Mouse (Mus musculus) stomach, postnatal 0 days (tissue): ENCODE measurements around the gene Ehd3. TPM values are rescaled to one million over a fixed set of nuclear protein-coding genes. Genes with fewer than 3 reads are reported as not detected.

Experiments used
- ATAC-seq: fragments of 200-750 bp; cut with Nextera tagmentation; 2 replicates; pipeline ENCODE4 v1.8.0; 2017; ENCODE audit not compliant: low FRiP score, low TSS enrichment
- DNase-seq: peaks from one replicate; pipeline ENCODE4 v3.0.0-alpha.2; 2016; ENCODE audit warnings: low spot score
- H3K27ac ChIP-seq: fragments of 300-500 bp; sonication (generic); replicated peaks from 2 replicates; pipeline ENCODE4 v1.5.1; 2014; ENCODE audit warnings: mild to moderate bottlenecking, control low read depth
- H3K27me3 ChIP-seq: fragments of 300-500 bp; sonication (generic); 2 replicates; pipeline ENCODE4 v1.6.1; 2014; ENCODE audit warnings: low read length; ENCODE audit not compliant: control insufficient read depth, insufficient read depth
- H3K36me3 ChIP-seq: fragments of 300-500 bp; sonication (generic); 2 replicates; pipeline ENCODE4 v1.6.1; 2014; ENCODE audit warnings: low read length, mixed read lengths; ENCODE audit not compliant: control insufficient read depth, insufficient read depth
- H3K4me1 ChIP-seq: fragments of 300-500 bp; sonication (generic); replicated peaks from 2 replicates; pipeline ENCODE4 v1.6.1; 2014; ENCODE audit warnings: antibody characterized with exemption; ENCODE audit not compliant: control insufficient read depth, insufficient read depth
- H3K4me2 ChIP-seq: fragments of 300-500 bp; sonication (generic); replicated peaks from 2 replicates; pipeline ENCODE4 v1.6.1; 2014; ENCODE audit warnings: low read depth, mild to moderate bottlenecking, control low read depth, moderate library complexity
- H3K4me3 ChIP-seq: fragments of 300-500 bp; sonication (generic); 2 replicates; pipeline ENCODE4 v1.5.1; 2014; ENCODE audit warnings: low read depth, low read length, control low read depth
- H3K9ac ChIP-seq: fragments of 300-500 bp; sonication (generic); 2 replicates; pipeline ENCODE4 v1.6.1; 2014; ENCODE audit warnings: mild to moderate bottlenecking, low read length, control low read depth, mixed read lengths
- H3K9me3 ChIP-seq: fragments of 300-500 bp; sonication (generic); 2 replicates; pipeline ENCODE4 v1.6.1; 2016; ENCODE audit warnings: low read length; ENCODE audit not compliant: control insufficient read depth
- CTCF ChIP-seq: IDR thresholded peaks from 2 replicates; pipeline ENCODE4 v1.5.1; 2016; ENCODE audit warnings: antibody characterized with exemption, low read depth, mild to moderate bottlenecking, moderate library complexity
- EP300 ChIP-seq: optimal IDR thresholded peaks from 2 replicates; pipeline ENCODE3; 2016; ENCODE audit warnings: antibody characterized with exemption
- whole genome bisulfite sequencing: fragments of 180-500 bp; shearing (Covaris S2); extraction: QIAGEN DNeasy Blood & Tissue Kit; methylation state at CpG from one replicate; pipeline ENCODE4 v1.1.7; 2014; 5-methylcytosine and 5-hydroxymethylcytosine counted together
- polyA plus RNA-seq: library from polyadenylated mRNA; unstranded; fragments of >200 nt; fragmentation: Nextera tagmentation; extraction: Ambion mirVana; gene quantifications from 2 replicates; pipeline ENCODE4 v1.2.1, GENCODE M21; 2015

Gene Ehd3
- polyA plus RNA-seq, result 2.8 and 2.9 TPM in 2 replicates

- Histone ChIP-seq H3K36me3 (no peaks in the 10 kb centered on the region), H3K4me1 (no peaks in the 10 kb centered on the region), H3K27ac (no peak within 1 kb of the TSS), H3K4me3 (peak within 1 kb of the TSS; percentile 58), H3K4me2 (peak within 1 kb of the TSS; percentile 69), H3K9me3 (no peaks in the 10 kb centered on the region), H3K27me3 (no peaks in the 10 kb centered on the region), H3K9ac (peak within 1 kb of the TSS; percentile 63)
- ATAC-seq (no peak), DNase-seq (no peak)
- 0 out of 2 replicates have a peak, but pooled peaks have one; percentile 9 for TF ChIP-seq CTCF
- no peak for TF ChIP-seq EP300
- WGBS, result 88% methylated on average over 5 of the region's 5 CpGs
These were observed at the start of gene Ehd3 for GRCm38 (mm10) chr17:73803521-73804184. Gene Ehd3 (plus strand): TSS chr17:73804134.

GRCm38 (mm10) chr17:73770964-73771363 lies 33.0 kb upstream of the Ehd3 start:
- H3K27ac ChIP-seq, result no peak overlapping the region
- DNase-seq, result no peak
- no peak for TF ChIP-seq EP300
- TF ChIP-seq CTCF, result no peak
- no peaks in the 10 kb centered on the region for H3K36me3 ChIP-seq
- ATAC-seq, result no peak
- H3K9ac ChIP-seq, result no peak overlapping the region
- no peak overlapping the region for H3K4me3 ChIP-seq
- no peak overlapping the region for H3K4me2 ChIP-seq
- H3K27me3 ChIP-seq, result no peaks in the 10 kb centered on the region
- WGBS, result 9% methylated on average over 8 of the region's 8 CpGs
- no peaks in the 10 kb centered on the region for H3K9me3 ChIP-seq
- H3K4me1 ChIP-seq, result no peaks in the 10 kb centered on the region

GRCm38 (mm10) chr17:73786642-73787311 lies 17.2 kb upstream of the Ehd3 start:
- Histone ChIP-seq H3K27ac (no peak overlapping the region), H3K36me3 (no peaks in the 10 kb centered on the region), H3K9ac (no peak overlapping the region), H3K9me3 (no peaks in the 10 kb centered on the region), H3K4me3 (no peak overlapping the region), H3K27me3 (no peaks in the 10 kb centered on the region), H3K4me2 (no peak overlapping the region), H3K4me1 (no peaks in the 10 kb centered on the region)
- DNase-seq (no peak), ATAC-seq (no peak)
- 53% methylated on average over 8 of the region's 8 CpGs for WGBS
- no peak for TF ChIP-seq CTCF
- no peak for TF ChIP-seq EP300

GRCm38 (mm10) chr17:73790284-73791020 lies 13.5 kb upstream of the Ehd3 start:
- no peak overlapping the region for H3K9ac ChIP-seq
- no peak overlapping the region for H3K4me2 ChIP-seq
- ATAC-seq (no peak), DNase-seq (no peak)
- H3K4me1 ChIP-seq, result no peaks in the 10 kb centered on the region
- H3K27me3 ChIP-seq, result no peaks in the 10 kb centered on the region
- no peaks in the 10 kb centered on the region for H3K9me3 ChIP-seq
- H3K4me3 ChIP-seq, result no peak overlapping the region
- WGBS, result 39% methylated on average over 12 of the region's 12 CpGs
- H3K27ac ChIP-seq, result no peak overlapping the region
- H3K36me3 ChIP-seq, result no peaks in the 10 kb centered on the region
- no peak for TF ChIP-seq EP300
- no peak for TF ChIP-seq CTCF

GRCm38 (mm10) chr17:73796789-73797188 lies 7.1 kb upstream of the Ehd3 start:
- TF ChIP-seq EP300 (no peak), CTCF (no peak)
- Histone ChIP-seq H3K27me3 (no peaks in the 10 kb centered on the region), H3K27ac (no peak overlapping the region), H3K9me3 (no peaks in the 10 kb centered on the region), H3K4me1 (no peaks in the 10 kb centered on the region), H3K36me3 (no peaks in the 10 kb centered on the region), H3K9ac (no peak overlapping the region), H3K4me2 (no peak overlapping the region), H3K4me3 (no peak overlapping the region)
- no peak for ATAC-seq
- no peak for DNase-seq
- 60% methylated on average over 6 of the region's 6 CpGs for WGBS
